Mouse (Mus musculus) erythroblast, embryonic 14.5 days (primary cell): ENCODE measurements around the gene Ddx60.

Experiments
- GATA1 ChIP-seq: IDR thresholded peaks from 2 replicates; pipeline ENCODE4 v1.6.1; 2012; ENCODE audit warnings: low read length, inconsistent platforms, mixed read lengths
- TAL1 ChIP-seq: IDR thresholded peaks from 3 replicates; pipeline ENCODE4 v1.6.1; 2012; ENCODE audit warnings: low read length, inconsistent platforms, mixed read lengths

DNA sequence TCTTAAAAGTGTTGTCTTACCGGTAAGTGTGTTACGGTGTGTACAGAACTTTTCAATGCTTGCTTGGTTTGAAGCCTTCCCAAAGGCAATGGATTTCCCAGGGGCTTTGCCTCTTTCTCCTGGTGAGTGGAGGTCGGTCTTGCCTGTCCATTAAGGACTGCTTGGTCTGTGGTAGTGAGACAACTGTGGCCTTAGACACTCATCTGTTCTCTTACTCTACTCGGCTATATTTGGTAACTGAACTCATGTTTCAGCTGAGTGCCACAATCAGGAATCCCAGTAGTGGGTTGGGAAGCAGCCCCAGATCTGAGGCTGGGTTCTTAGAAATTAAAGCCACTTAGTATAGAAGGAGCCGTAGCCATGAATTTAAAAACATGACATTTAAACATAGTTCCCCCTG, 25.4 kb upstream of the Ddx60 start, which contains the start of gene Palld:
- no peak for TF ChIP-seq TAL1
- no peak for TF ChIP-seq GATA1
